Mouse (Mus musculus): ENCODE measurements at regions not wholly inside any gene's neighbourhood (a gene's known extent, or its start where the extent isn't known, plus 50 kb on each side); places are given as distances from the start of the nearest gene placed in this dataset.

- no peak overlapping the region for H3K4me3 ChIP-seq (replicated peaks; ENCODE audit: low read length)
- no peak for ATAC-seq
- 73% methylated on average over 9 of the region's 9 CpGs for WGBS
These were observed 409.1 kb upstream of the Kcnab2 start for GRCm38 (mm10) chr4:152886773-152887172.

GRCm38 (mm10) chr4:152881433-152881930 is 403.8 kb upstream of the Kcnab2 start:
- H3K4me1 ChIP-seq (replicated peaks; ENCODE audit: control insufficient read depth, insufficient read depth, low read length): peaks cover 6% of the 10 kb centered on the region; the same call in 1 of the 2 replicates
- no peaks in the 10 kb centered on the region for H3K36me3 ChIP-seq (ENCODE audit: control insufficient read depth, insufficient read depth)
- H3K9ac ChIP-seq (replicated peaks; ENCODE audit: low read depth, low read length): no peak overlapping the region
- no peaks in the 10 kb centered on the region for H3K27me3 ChIP-seq (replicated peaks; ENCODE audit: control insufficient read depth, insufficient read depth, low read length)
- no peak overlapping the region for H3K4me2 ChIP-seq (ENCODE audit: low read length)
- no peak for ATAC-seq
- no peaks in the 10 kb centered on the region for H3K9me3 ChIP-seq (ENCODE audit: control insufficient read depth, low read length)
- no peak overlapping the region for H3K27ac ChIP-seq (ENCODE audit: low read length)
- H3K4me3 ChIP-seq (replicated peaks; ENCODE audit: low read length): no peak overlapping the region

More at GRCm38 (mm10) chr4:152886773-152887172, 409.1 kb upstream of the Kcnab2 start:
- no peaks in the 10 kb centered on the region for H3K4me1 ChIP-seq (replicated peaks; ENCODE audit: control insufficient read depth, insufficient read depth, low read length)
- H3K36me3 ChIP-seq (ENCODE audit: control insufficient read depth, insufficient read depth): no peaks in the 10 kb centered on the region
- no peak overlapping the region for H3K9ac ChIP-seq (replicated peaks; ENCODE audit: low read depth, low read length)
- no peak overlapping the region for H3K4me2 ChIP-seq (ENCODE audit: low read length)
- H3K9me3 ChIP-seq (ENCODE audit: control insufficient read depth, low read length): peaks cover 6% of the 10 kb centered on the region; the same call in 1 of the 2 replicates
- no peak overlapping the region for H3K27ac ChIP-seq (ENCODE audit: low read length)
- no peaks in the 10 kb centered on the region for H3K27me3 ChIP-seq (replicated peaks; ENCODE audit: control insufficient read depth, insufficient read depth, low read length)

GRCm38 (mm10) chr4:152880368-152880767 is 402.7 kb upstream of the Kcnab2 start:
- Histone ChIP-seq H3K4me2 (ENCODE audit: low read length) (no peak overlapping the region), H3K9me3 (ENCODE audit: control insufficient read depth, low read length) (no peaks in the 10 kb centered on the region), H3K27me3 (replicated peaks; ENCODE audit: control insufficient read depth, insufficient read depth, low read length) (no peaks in the 10 kb centered on the region), H3K4me3 (replicated peaks; ENCODE audit: low read length) (no peak overlapping the region), H3K9ac (replicated peaks; ENCODE audit: low read depth, low read length) (no peak overlapping the region), H3K4me1 (replicated peaks; ENCODE audit: control insufficient read depth, insufficient read depth, low read length) (peaks cover 6% of the 10 kb centered on the region; the same call in 1 of the 2 replicates), H3K27ac (ENCODE audit: low read length) (no peak overlapping the region), H3K36me3 (ENCODE audit: control insufficient read depth, insufficient read depth) (no peaks in the 10 kb centered on the region)
- 100% methylated on average over 2 of the region's 2 CpGs for WGBS
- no peak for ATAC-seq

- WGBS: 50% methylated on average over 14 of the region's 14 CpGs
- H3K9ac ChIP-seq (replicated peaks; ENCODE audit: low read depth, low read length): no peak overlapping the region
- no peak overlapping the region for H3K4me3 ChIP-seq (replicated peaks; ENCODE audit: low read length)
- H3K9me3 ChIP-seq (ENCODE audit: control insufficient read depth, low read length): no peaks in the 10 kb centered on the region
- H3K4me1 ChIP-seq (replicated peaks; ENCODE audit: control insufficient read depth, insufficient read depth, low read length): peaks cover 6% of the 10 kb centered on the region; the same call in 1 of the 2 replicates
- no peaks in the 10 kb centered on the region for H3K36me3 ChIP-seq (ENCODE audit: control insufficient read depth, insufficient read depth)
- 0 out of 2 replicates have a peak overlapping the region, but pooled peaks have one; percentile 20 for H3K27ac ChIP-seq (ENCODE audit: low read length)
- peak; percentile 40; the same call in 1 of the 2 replicates for ATAC-seq
- H3K27me3 ChIP-seq (replicated peaks; ENCODE audit: control insufficient read depth, insufficient read depth, low read length): no peaks in the 10 kb centered on the region
- no peak overlapping the region for H3K4me2 ChIP-seq (ENCODE audit: low read length)
These were observed 401.3 kb upstream of the Kcnab2 start for GRCm38 (mm10) chr4:152878941-152879340.

- Histone ChIP-seq H3K4me2 (ENCODE audit: low read length) (no peak overlapping the region), H3K27me3 (replicated peaks; ENCODE audit: control insufficient read depth, insufficient read depth, low read length) (no peaks in the 10 kb centered on the region), H3K27ac (ENCODE audit: low read length) (0 out of 2 replicates have a peak overlapping the region, but pooled peaks have one; percentile 20), H3K4me1 (replicated peaks; ENCODE audit: control insufficient read depth, insufficient read depth, low read length) (peaks cover 6% of the 10 kb centered on the region; the same call in 1 of the 2 replicates), H3K9ac (replicated peaks; ENCODE audit: low read depth, low read length) (no peak overlapping the region), H3K4me3 (replicated peaks; ENCODE audit: low read length) (no peak overlapping the region), H3K36me3 (ENCODE audit: control insufficient read depth, insufficient read depth) (no peaks in the 10 kb centered on the region), H3K9me3 (ENCODE audit: control insufficient read depth, low read length) (no peaks in the 10 kb centered on the region)
- no peak for ATAC-seq
- 87% methylated on average over 3 of the region's 3 CpGs for WGBS
These were observed 400.7 kb upstream of the Kcnab2 start for GRCm38 (mm10) chr4:152878401-152878800.

GRCm38 (mm10) chr4:152870046-152870445 is 392.4 kb upstream of the Kcnab2 start:
- Histone ChIP-seq H3K4me1 (replicated peaks; ENCODE audit: control insufficient read depth, insufficient read depth, low read length) (no peaks in the 10 kb centered on the region), H3K27me3 (replicated peaks; ENCODE audit: control insufficient read depth, insufficient read depth, low read length) (no peaks in the 10 kb centered on the region), H3K9ac (replicated peaks; ENCODE audit: low read depth, low read length) (no peak overlapping the region), H3K9me3 (ENCODE audit: control insufficient read depth, low read length) (no peaks in the 10 kb centered on the region; the same call in 1 of the 2 replicates), H3K4me3 (replicated peaks; ENCODE audit: low read length) (no peak overlapping the region), H3K27ac (ENCODE audit: low read length) (no peak overlapping the region), H3K4me2 (ENCODE audit: low read length) (no peak overlapping the region), H3K36me3 (ENCODE audit: control insufficient read depth, insufficient read depth) (no peaks in the 10 kb centered on the region)
- WGBS: 87% methylated on average over 5 of the region's 5 CpGs
- no peak for ATAC-seq

GRCm38 (mm10) chr4:152865894-152866293 is 388.2 kb upstream of the Kcnab2 start:
- ATAC-seq: peak; percentile 62
- Histone ChIP-seq H3K27ac (ENCODE audit: low read length) (no peak overlapping the region), H3K36me3 (ENCODE audit: control insufficient read depth, insufficient read depth) (no peaks in the 10 kb centered on the region), H3K27me3 (replicated peaks; ENCODE audit: control insufficient read depth, insufficient read depth, low read length) (no peaks in the 10 kb centered on the region), H3K9me3 (ENCODE audit: control insufficient read depth, low read length) (no peaks in the 10 kb centered on the region; the same call in 1 of the 2 replicates), H3K9ac (replicated peaks; ENCODE audit: low read depth, low read length) (no peak overlapping the region), H3K4me3 (replicated peaks; ENCODE audit: low read length) (no peak overlapping the region), H3K4me2 (ENCODE audit: low read length) (no peak overlapping the region), H3K4me1 (replicated peaks; ENCODE audit: control insufficient read depth, insufficient read depth, low read length) (peaks cover 12% of the 10 kb centered on the region)
- 59% methylated on average over 8 of the region's 8 CpGs for WGBS

GRCm38 (mm10) chr4:152862818-152863614 is 385.3 kb upstream of the Kcnab2 start:
- WGBS: 23% methylated on average over 11 of the region's 11 CpGs
- Histone ChIP-seq H3K4me2 (ENCODE audit: low read length) (no peak overlapping the region), H3K9me3 (ENCODE audit: control insufficient read depth, low read length) (no peaks in the 10 kb centered on the region), H3K9ac (replicated peaks; ENCODE audit: low read depth, low read length) (no peak overlapping the region), H3K36me3 (ENCODE audit: control insufficient read depth, insufficient read depth) (no peaks in the 10 kb centered on the region), H3K4me3 (replicated peaks; ENCODE audit: low read length) (no peak overlapping the region), H3K27me3 (replicated peaks; ENCODE audit: control insufficient read depth, insufficient read depth, low read length) (no peaks in the 10 kb centered on the region), H3K27ac (ENCODE audit: low read length) (no peak overlapping the region), H3K4me1 (replicated peaks; ENCODE audit: control insufficient read depth, insufficient read depth, low read length) (peaks cover 12% of the 10 kb centered on the region)
- 0 out of 2 replicates have a peak, but pooled peaks have one; percentile 33 for ATAC-seq

GRCm38 (mm10) chr4:152859161-152859560 is 381.5 kb upstream of the Kcnab2 start:
- no peak overlapping the region for H3K4me2 ChIP-seq (ENCODE audit: low read length)
- WGBS: 88% methylated on average over 9 of the region's 9 CpGs
- no peaks in the 10 kb centered on the region for H3K27me3 ChIP-seq (replicated peaks; ENCODE audit: control insufficient read depth, insufficient read depth, low read length)
- ATAC-seq: no peak
- no peaks in the 10 kb centered on the region for H3K36me3 ChIP-seq (ENCODE audit: control insufficient read depth, insufficient read depth)
- no peaks in the 10 kb centered on the region for H3K9me3 ChIP-seq (ENCODE audit: control insufficient read depth, low read length)
- H3K9ac ChIP-seq (replicated peaks; ENCODE audit: low read depth, low read length): no peak overlapping the region
- peaks cover 12% of the 10 kb centered on the region for H3K4me1 ChIP-seq (replicated peaks; ENCODE audit: control insufficient read depth, insufficient read depth, low read length)
- H3K4me3 ChIP-seq (replicated peaks; ENCODE audit: low read length): no peak overlapping the region
- H3K27ac ChIP-seq (ENCODE audit: low read length): no peak overlapping the region

Data from forebrain, embryonic 16.5 days (tissue).